Mouse (Mus musculus): ENCODE results near the gene Zswim8.

DNA sequence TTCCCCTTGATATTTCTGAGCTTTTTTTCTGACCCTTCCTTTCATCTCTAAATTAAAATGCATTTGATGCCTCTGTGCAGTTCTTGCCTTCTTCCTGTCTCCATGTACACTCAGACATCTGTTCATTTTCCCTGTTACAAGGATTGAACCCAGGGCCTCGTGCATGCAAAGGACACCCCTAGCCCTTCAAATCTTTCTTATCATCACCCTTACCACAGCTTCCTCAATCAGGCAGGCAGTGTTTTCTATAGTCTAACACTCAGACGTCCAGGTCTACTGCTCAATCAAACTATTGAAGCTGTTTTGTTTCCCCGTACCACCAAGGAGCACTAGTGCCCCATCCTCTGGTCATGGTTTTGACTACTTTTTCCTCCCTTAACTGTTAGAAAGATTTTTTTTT lies 46.4 kb downstream of the Zswim8 start:
- no peak for TF ChIP-seq CTCF (IDR thresholded peaks at IDR 0.05; ENCODE audit: control insufficient read depth, insufficient read depth, insufficient replicate concordance, low read depth, low read length)
- no peak for TF ChIP-seq POLR2A (IDR thresholded peaks at IDR 0.05; ENCODE audit: control insufficient read depth, low read depth, low read length)
